Mouse (Mus musculus): ENCODE measurements at regions not wholly inside any gene's neighbourhood (a gene's known extent, or its start where the extent isn't known, plus 50 kb on each side); places are given as distances from the start of the nearest gene placed in this dataset.

DNA sequence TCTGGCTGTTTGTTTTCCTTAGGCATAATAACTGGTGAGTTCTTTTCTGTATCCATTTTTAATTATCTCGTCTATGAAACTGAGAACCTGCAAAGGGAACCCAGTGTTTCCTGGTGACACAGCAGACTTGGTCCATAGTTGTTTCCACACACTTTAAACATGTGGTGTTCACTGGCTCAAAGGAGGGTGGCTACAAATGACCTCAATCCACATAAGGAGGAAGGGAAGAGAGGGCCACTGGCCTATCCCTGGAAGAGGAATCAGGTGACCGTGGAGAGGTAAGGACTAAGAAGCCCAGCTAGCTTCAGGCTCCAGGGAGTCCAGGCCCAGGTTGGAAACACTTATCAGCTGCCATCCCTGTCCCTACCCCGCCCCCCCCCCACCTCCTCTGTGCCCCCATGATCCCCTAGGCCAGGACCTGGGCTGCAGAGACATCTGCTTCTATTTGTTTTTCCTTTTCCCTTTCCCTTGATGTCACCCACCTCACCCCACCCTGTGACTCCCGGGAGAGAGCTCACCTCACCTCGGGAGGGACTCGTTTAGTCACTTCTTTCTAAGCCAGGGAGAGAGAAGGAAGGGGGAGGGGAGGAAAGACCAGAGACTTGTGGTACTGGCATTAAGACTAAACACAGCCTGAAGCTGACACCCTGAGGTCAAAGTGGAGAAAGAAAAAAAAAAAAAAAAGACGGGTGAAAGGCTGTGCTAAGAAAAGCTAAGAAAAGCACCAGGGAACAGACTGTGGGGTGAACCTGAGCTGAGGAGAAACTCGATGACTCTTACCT lies 62.2 kb upstream of the Kdm7a start:
- no peak for TF ChIP-seq CTCF (IDR thresholded peaks at IDR 0.05; ENCODE audit: control insufficient read depth, insufficient read depth, insufficient read length)
- no peak for TF ChIP-seq USF1 (IDR thresholded peaks at IDR 0.05; ENCODE audit: low read depth)
- TF ChIP-seq MYOD1 (IDR thresholded peaks at IDR 0.05; ENCODE audit: control insufficient read depth, insufficient read length, low read depth), result no peak
- no peak for TF ChIP-seq MYOG (IDR thresholded peaks at IDR 0.05; ENCODE audit: control insufficient read depth, extremely low read depth, insufficient read length)

Data from C2C12 (cell line).